Mouse (Mus musculus): ENCODE measurements around the gene Zbtb5.

- TF ChIP-seq CTCF (IDR thresholded peaks at IDR 0.05; ENCODE audit: low read depth, low read length) (no peak), EP300 (IDR thresholded peaks at IDR 0.05; ENCODE audit: insufficient read depth, low read depth, low read length) (no peak)
These were observed 30.3 kb downstream of the Zbtb5 start for GRCm38 (mm10) chr4:44981974-44982287.
